Mouse (Mus musculus) forebrain, embryonic 14.5 days (tissue): ENCODE measurements at regions not wholly inside any gene's neighbourhood (a gene's known extent, or its start where the extent isn't known, plus 50 kb on each side); places are given as distances from the start of the nearest gene placed in this dataset.

Source experiments
- ATAC-seq: fragments of 200-750 bp; cut with Nextera tagmentation; 2 replicates; pipeline ENCODE4 v1.8.0; 2017; ENCODE audit warnings: mild to moderate bottlenecking, moderate library complexity
- DNase-seq: peaks from one replicate; pipeline ENCODE4 v3.0.0-alpha.2; 2015; ENCODE audit warnings: low spot score
- H3K27ac ChIP-seq: fragments of 300-500 bp; sonication (generic); 2 replicates; pipeline ENCODE4 v1.5.1; 2014; ENCODE audit warnings: low read depth, mild to moderate bottlenecking, control low read depth, low read length, moderate library complexity
- H3K27me3 ChIP-seq: fragments of 300-500 bp; sonication (generic); replicated peaks from 2 replicates; pipeline ENCODE4 v1.6.1; 2014; ENCODE audit warnings: low read length, control low read depth, mixed read lengths; ENCODE audit not compliant: control insufficient read depth, insufficient read depth
- H3K36me3 ChIP-seq: fragments of 300-500 bp; sonication (generic); 2 replicates; pipeline ENCODE4 v1.6.1; 2014; ENCODE audit warnings: low read length, control low read depth; ENCODE audit not compliant: control insufficient read depth, insufficient read depth
- H3K4me1 ChIP-seq: fragments of 300-500 bp; sonication (generic); 2 replicates; pipeline ENCODE4 v1.6.1; 2014; ENCODE audit warnings: antibody characterized with exemption, low read length, control low read depth; ENCODE audit not compliant: control insufficient read depth, insufficient read depth
- H3K4me2 ChIP-seq: fragments of 300-500 bp; sonication (generic); 2 replicates; pipeline ENCODE4 v1.6.1; 2014; ENCODE audit warnings: mild to moderate bottlenecking, control low read depth, low read length
- H3K4me3 ChIP-seq: fragments of 300-500 bp; sonication (generic); 2 replicates; pipeline ENCODE4 v1.5.1; 2014; ENCODE audit warnings: low read depth, low read length, control low read depth
- H3K9ac ChIP-seq: fragments of 300-500 bp; sonication (generic); 2 replicates; pipeline ENCODE4 v1.6.1; 2014; ENCODE audit warnings: mild to moderate bottlenecking, low read length, control low read depth, moderate library complexity
- H3K9me3 ChIP-seq: fragments of 300-500 bp; sonication (generic); replicated peaks from 2 replicates; pipeline ENCODE4 v1.6.1; 2016; ENCODE audit warnings: low read length, control low read depth, mixed read lengths; ENCODE audit not compliant: control insufficient read depth
- WGBS: fragments of 180-500 bp; shearing (Covaris S2); extraction: QIAGEN DNeasy Blood & Tissue Kit; methylation state at CpG from one replicate; pipeline ENCODE4 v1.1.7; 2014; 5-methylcytosine and 5-hydroxymethylcytosine counted together

- Histone ChIP-seq H3K4me2 (no peak overlapping the region), H3K4me1 (no peaks in the 10 kb centered on the region), H3K36me3 (no peaks in the 10 kb centered on the region), H3K9ac (no peak overlapping the region), H3K27ac (no peak overlapping the region), H3K27me3 (no peaks in the 10 kb centered on the region), H3K9me3 (no peaks in the 10 kb centered on the region), H3K4me3 (no peak overlapping the region)
- DNase-seq (peak; percentile 19), ATAC-seq (no peak; the same call in 1 of the 2 replicates)
- WGBS: 67% methylated on average over 7 of the region's 7 CpGs
Observed at GRCm38 (mm10) chr3:143743649-143744048, 461.4 kb downstream of the Lmo4 start.

DNA sequence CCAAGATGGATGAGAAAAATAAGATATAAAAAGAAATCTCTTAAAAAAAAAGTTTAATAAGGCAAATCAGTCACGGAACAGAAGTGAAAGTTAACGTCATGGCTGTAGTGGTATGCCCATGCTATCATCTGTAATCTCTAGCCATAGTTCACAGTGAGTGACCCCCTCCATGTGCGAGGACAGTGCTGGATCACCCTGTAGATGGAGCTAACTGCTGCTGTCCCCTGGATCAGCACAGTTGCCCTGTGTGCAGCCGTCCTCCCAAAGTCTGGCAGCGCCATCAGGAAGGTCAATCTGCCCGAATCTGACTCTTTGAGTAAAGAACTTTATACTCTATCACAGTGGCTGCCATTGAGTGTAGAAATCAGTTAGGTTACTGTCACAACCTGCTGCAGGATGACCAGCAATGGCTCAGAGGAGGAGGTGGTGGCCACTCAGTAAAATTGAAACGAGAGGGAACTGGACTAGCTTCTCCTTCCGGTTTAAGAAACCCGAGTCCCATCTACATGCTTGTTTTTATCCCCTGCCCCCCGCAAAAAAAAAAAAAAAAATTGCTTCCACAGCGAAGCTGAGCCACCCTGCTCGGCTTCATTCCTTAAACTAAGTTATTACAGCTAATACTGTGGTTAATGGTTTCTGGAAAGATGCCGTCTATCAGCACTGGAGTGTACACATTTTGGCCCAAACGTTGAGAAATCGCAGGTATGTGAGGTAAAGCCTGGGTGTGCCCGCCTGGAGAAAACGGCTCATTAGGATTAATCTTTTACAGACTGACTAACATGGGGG, 462.0 kb downstream of the Lmo4 start:
- ATAC-seq: no peak
- Histone ChIP-seq H3K9me3 (no peaks in the 10 kb centered on the region), H3K4me2 (no peak overlapping the region), H3K36me3 (no peaks in the 10 kb centered on the region), H3K4me1 (no peaks in the 10 kb centered on the region), H3K9ac (no peak overlapping the region), H3K4me3 (no peak overlapping the region), H3K27ac (no peak overlapping the region), H3K27me3 (no peaks in the 10 kb centered on the region)
- 73% methylated on average over 17 of the region's 17 CpGs for WGBS
- no peak for DNase-seq

DNA sequence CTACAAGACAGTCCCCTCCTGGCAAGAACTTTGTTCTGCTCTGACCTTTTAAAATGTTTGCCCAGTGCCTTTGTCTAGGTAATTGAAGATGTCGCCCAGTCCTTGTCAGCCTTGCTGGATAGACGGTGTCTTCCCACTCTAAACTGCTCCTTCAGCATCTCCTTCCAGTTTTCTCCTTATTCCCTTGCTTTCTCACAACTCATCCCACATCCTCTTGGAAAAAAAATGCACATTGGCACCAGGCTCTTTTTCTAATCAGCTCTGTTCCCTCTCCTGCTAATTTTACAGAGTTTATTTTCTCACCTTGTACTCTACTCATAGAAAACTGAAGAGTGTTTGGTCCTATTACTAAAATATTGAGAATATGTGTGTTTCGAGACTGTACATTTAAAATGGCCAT, 466.3 kb downstream of the Lmo4 start:
- no peak for DNase-seq
- Histone ChIP-seq H3K9me3 (no peaks in the 10 kb centered on the region), H3K27me3 (no peaks in the 10 kb centered on the region), H3K27ac (no peak overlapping the region), H3K4me2 (no peak overlapping the region), H3K4me3 (no peak overlapping the region), H3K4me1 (no peaks in the 10 kb centered on the region), H3K9ac (no peak overlapping the region), H3K36me3 (no peaks in the 10 kb centered on the region)
- 82% methylated on average over 3 of the region's 3 CpGs for WGBS
- ATAC-seq: no peak

DNA sequence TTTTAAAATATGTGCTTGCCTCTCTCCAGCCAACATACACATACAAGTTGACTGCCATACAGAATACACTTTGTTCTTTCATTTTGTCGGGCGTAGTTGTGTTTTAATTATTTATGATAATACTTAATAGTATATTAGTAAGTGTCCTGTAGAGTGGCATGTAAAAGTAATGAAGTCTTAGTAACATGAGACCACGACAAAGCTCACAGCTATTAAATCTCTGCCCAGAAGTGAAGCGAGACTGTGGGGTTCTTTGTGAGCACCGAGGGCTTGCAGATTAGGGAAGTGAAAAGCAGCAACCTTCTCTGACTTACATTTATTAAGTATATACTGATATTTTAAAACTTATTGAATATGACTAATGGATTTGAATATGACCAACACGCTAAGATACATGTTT, 467.2 kb downstream of the Lmo4 start:
- Histone ChIP-seq H3K27me3 (no peaks in the 10 kb centered on the region), H3K4me2 (no peak overlapping the region), H3K4me3 (no peak overlapping the region), H3K27ac (no peak overlapping the region), H3K9ac (no peak overlapping the region), H3K9me3 (no peaks in the 10 kb centered on the region), H3K36me3 (no peaks in the 10 kb centered on the region), H3K4me1 (no peaks in the 10 kb centered on the region)
- DNase-seq (no peak), ATAC-seq (no peak)
- WGBS: 69% methylated on average over 6 of the region's 6 CpGs

DNA sequence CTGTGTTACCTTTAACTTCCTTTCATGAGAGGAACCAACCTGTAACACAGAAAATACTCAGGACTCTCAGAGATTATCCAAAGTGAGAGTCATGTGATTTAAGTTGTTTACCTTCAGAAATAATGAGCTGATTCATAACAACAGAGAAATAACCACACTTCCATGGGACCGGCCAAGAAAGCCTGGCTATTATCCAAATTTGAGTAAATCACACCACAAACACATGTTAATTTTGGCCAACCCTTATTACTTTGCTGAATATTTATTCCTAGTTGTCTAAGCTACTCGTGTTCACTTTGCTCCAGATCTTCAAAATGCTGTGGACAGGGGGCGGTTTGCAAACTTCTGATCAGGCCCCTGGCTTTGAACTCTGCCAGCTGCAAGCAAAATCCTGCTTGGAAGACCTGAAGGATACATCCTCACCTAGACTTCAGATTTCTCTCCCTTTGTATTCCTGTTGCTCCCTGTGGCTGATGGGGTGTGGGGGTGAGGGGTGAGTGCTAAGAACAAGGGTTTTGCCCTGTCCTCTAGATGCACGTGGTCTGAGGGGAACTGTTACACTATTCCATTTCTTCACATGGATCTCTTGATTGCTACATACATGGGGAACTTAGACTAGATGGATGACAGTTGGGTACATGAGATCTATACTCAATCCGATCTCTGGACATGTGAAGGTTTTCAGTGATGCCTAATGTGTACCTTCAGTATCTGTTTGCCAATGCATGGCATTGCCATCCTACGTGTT, 468.2 kb downstream of the Lmo4 start:
- Histone ChIP-seq H3K27me3 (no peaks in the 10 kb centered on the region), H3K4me1 (no peaks in the 10 kb centered on the region), H3K9ac (no peak overlapping the region), H3K4me3 (no peak overlapping the region), H3K9me3 (no peaks in the 10 kb centered on the region), H3K27ac (no peak overlapping the region), H3K4me2 (no peak overlapping the region), H3K36me3 (no peaks in the 10 kb centered on the region)
- 72% methylated on average over 6 of the region's 6 CpGs for WGBS
- DNase-seq (peak; percentile 35), ATAC-seq (0 out of 2 replicates have a peak, but pooled peaks have one; percentile 29)

DNA sequence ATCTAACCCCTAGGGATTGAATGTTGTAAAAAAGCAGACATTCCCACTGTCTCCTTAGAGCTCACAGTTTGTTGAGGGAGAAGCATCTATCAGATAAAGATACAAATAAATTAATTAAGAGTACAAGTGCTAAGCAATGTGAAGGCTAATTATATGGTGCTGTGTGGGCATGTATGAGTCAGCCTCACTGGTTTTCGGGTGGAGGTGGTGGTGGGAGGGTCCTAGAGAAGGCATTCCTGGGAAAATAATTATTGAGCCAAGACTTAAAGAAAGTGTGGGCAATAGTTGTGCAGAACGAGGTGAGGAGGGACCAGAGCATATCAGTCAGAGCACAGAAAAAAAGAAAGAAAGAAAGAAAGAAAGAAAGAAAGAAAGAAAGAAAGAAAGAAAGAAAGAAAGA, 470.2 kb downstream of the Lmo4 start:
- Histone ChIP-seq H3K4me2 (no peak overlapping the region), H3K9me3 (no peaks in the 10 kb centered on the region), H3K36me3 (no peaks in the 10 kb centered on the region), H3K4me3 (no peak overlapping the region), H3K4me1 (no peaks in the 10 kb centered on the region), H3K27me3 (no peaks in the 10 kb centered on the region), H3K27ac (no peak overlapping the region), H3K9ac (no peak overlapping the region)
- ATAC-seq (no peak), DNase-seq (no peak)
- WGBS: 64% methylated on average over 2 of the region's 2 CpGs

DNA sequence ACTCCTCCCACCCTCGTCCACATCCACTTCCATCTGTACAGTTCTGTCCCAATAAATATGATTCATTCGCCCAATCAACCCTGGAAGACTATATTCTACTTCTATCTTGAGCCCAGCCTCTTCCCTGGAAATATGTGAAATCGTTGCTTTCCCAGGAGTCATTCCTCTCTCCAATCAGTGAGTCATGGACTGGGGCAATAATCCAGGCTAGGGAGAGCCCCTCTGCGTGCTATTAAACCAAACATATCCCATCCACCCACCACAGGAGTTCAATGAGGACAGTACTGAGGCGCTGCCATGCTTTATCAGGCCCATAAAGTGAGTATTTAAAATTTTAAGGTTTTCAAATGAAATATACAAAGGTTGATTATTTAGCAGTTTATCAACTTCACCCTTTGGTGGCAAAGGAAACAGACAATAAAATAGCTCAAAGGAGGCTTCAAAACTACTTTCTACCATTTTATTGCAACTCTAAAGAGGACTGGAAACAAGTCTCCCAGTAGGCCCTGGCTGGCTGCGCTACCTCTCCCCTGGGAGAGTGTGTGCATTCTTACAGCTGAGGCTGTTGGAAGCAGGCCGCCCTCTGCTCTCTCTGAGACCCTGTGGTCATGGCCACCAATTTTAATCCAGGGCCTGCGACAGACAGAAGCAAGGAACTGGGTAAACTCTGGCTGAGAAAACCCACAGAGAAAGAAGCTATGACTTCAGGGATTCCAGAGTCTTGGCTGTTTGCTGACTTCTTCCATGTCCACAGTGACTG, 471.9 kb downstream of the Lmo4 start:
- no peak overlapping the region for H3K4me2 ChIP-seq
- DNase-seq (no peak), ATAC-seq (no peak)
- H3K4me1 ChIP-seq: no peaks in the 10 kb centered on the region
- no peak overlapping the region for H3K27ac ChIP-seq
- no peak overlapping the region for H3K9ac ChIP-seq
- no peaks in the 10 kb centered on the region for H3K27me3 ChIP-seq
- H3K4me3 ChIP-seq: no peak overlapping the region
- 92% methylated on average over 8 of the region's 8 CpGs for WGBS
- no peaks in the 10 kb centered on the region for H3K9me3 ChIP-seq
- no peaks in the 10 kb centered on the region for H3K36me3 ChIP-seq

DNA sequence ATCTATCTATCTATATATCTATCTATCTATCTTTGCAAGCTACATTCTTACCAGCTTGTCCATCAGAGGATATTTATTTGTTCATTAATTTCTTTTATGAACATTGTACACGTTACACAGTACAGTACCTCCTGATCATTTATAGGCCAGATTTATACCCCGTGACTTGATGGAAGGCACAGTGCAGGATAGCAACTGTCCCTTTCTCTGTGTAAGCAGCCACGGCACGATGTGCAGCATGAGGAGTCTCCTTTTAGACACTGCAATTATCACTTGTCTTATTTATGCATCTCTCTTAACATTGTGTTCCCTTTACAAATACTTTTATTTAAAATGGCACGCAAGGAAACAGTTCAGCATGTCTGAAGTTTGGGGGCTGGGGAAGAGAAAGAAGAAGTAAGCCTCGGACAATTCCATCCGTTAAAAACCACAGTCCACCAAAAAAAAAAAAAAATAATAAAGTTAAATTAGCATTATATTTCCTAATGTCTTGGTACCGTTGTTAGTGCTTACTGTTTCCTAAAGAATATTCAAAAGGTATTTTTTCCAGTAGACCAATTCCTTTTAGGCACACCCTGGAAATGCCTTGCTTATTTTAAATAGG, 475.4 kb downstream of the Lmo4 start:
- Histone ChIP-seq H3K4me2 (peak overlapping the region; percentile 3; the same call in 1 of the 2 replicates), H3K4me3 (no peak overlapping the region), H3K9ac (no peak overlapping the region), H3K36me3 (no peaks in the 10 kb centered on the region), H3K27ac (no peak overlapping the region), H3K4me1 (no peaks in the 10 kb centered on the region), H3K27me3 (no peaks in the 10 kb centered on the region), H3K9me3 (no peaks in the 10 kb centered on the region)
- ATAC-seq (no peak), DNase-seq (no peak)
- 26% methylated on average over 8 of the region's 8 CpGs for WGBS
